In genomic region chr3:105716353-105717000, GRCm38 (mm10) we compare ENCODE assay signal across 11 mouse cellular contexts. TPM values are rescaled to one million over a fixed set of nuclear protein-coding genes. Genes with fewer than 3 reads are reported as not detected.
DNase-seq lines count a peak whose midpoint lies in the region; ATAC-seq and TF ChIP-seq lines count a peak whose summit lies in the region.
"Had no signal": no experiment of that assay in that cellular context is flagged by ENCODE, and none has a peak within 500 bp of the region (broad histone marks: within the 10 kb centered on the region; RNA-seq: fewer than 3 reads in every experiment).

No protein-coding gene starts in this region.

- H3K9ac ChIP-seq in liver, embryonic 11.5 days (ENCODE audit: low read depth, low read length), result no peak overlapping the region
- H3K9ac ChIP-seq in liver, postnatal 0 days (replicated peaks), result no peak overlapping the region
- no peak overlapping the region for H3K9ac ChIP-seq in limb, embryonic 12.5 days (replicated peaks)
- H3K9ac ChIP-seq: liver, embryonic 15.5 days; neural tube, embryonic 12.5 days had no signal

- H3K4me2 ChIP-seq in liver, embryonic 11.5 days, result no peak overlapping the region
- no peak overlapping the region for H3K4me2 ChIP-seq in liver, postnatal 0 days (ENCODE audit: low read depth, low read length)
- no peak overlapping the region for H3K4me2 ChIP-seq in limb, embryonic 12.5 days
- H3K4me2 ChIP-seq: liver, embryonic 15.5 days; neural tube, embryonic 12.5 days had no signal

- 64% methylated on average over 18 of the region's 18 CpGs for WGBS in liver, embryonic 11.5 days
- 64% methylated on average over 18 of the region's 18 CpGs for WGBS in liver, postnatal 0 days (ENCODE audit: insufficient replicate concordance)
- WGBS in embryonic facial prominence, embryonic 10.5 days, result 60% methylated on average over 18 of the region's 18 CpGs
- 63% methylated on average over 18 of the region's 18 CpGs for WGBS in limb, embryonic 12.5 days

- TF ChIP-seq CTCF in gastrocnemius, adult 2 months (IDR thresholded peaks at IDR 0.05), result no peak
- no peak for TF ChIP-seq CTCF in liver, postnatal 0 days (IDR thresholded peaks at IDR 0.05; ENCODE audit: low read depth)

- peak overlapping the region; percentile 9; the same call in 1 of the 2 replicates for H3K4me3 ChIP-seq in gastrocnemius, adult 2 months
- H3K4me3 ChIP-seq in liver, embryonic 11.5 days (ENCODE audit: low read depth, low read length), result no peak overlapping the region
- no peak overlapping the region for H3K4me3 ChIP-seq in liver, postnatal 0 days (ENCODE audit: low read depth, low read length)
- H3K4me3 ChIP-seq in embryonic facial prominence, embryonic 10.5 days, result no peak overlapping the region
- H3K4me3 ChIP-seq in limb, embryonic 12.5 days (replicated peaks), result no peak overlapping the region
- H3K4me3 ChIP-seq: liver, embryonic 15.5 days; neural tube, embryonic 12.5 days had no signal

- no peaks in the 10 kb centered on the region for H3K36me3 ChIP-seq in liver, embryonic 11.5 days (ENCODE audit: control insufficient read depth, insufficient read depth, low read length)
- H3K36me3 ChIP-seq in liver, postnatal 0 days (replicated peaks; ENCODE audit: insufficient read depth, low read length), result no peaks in the 10 kb centered on the region
- H3K36me3 ChIP-seq in embryonic facial prominence, embryonic 10.5 days (replicated peaks), result no peaks in the 10 kb centered on the region
- H3K36me3 ChIP-seq in limb, embryonic 12.5 days, result no peaks in the 10 kb centered on the region
- H3K36me3 ChIP-seq: liver, embryonic 15.5 days; neural tube, embryonic 12.5 days had no signal

- ATAC-seq in liver, embryonic 11.5 days (replicated peaks; ENCODE audit: low FRiP score), result no peak
- ATAC-seq in liver, postnatal 0 days, result no peak
- ATAC-seq in limb, embryonic 12.5 days (ENCODE audit: insufficient number of reproducible peaks, insufficient read depth, low FRiP score, low TSS enrichment, low read depth), result no peak

- intact Hi-C loops in gastrocnemius, adult 2 months (cut with DNase I), result no loop called here

- no peaks in the 10 kb centered on the region for H3K4me1 ChIP-seq in liver, embryonic 11.5 days (replicated peaks; ENCODE audit: control insufficient read depth, insufficient read depth, low read length)
- 0 out of 2 replicates have a peak, but pooled peaks cover 4% of the 10 kb centered on the region for H3K4me1 ChIP-seq in liver, postnatal 0 days (ENCODE audit: insufficient read depth)
- peaks cover 69% of the 10 kb centered on the region for H3K4me1 ChIP-seq in embryonic facial prominence, embryonic 10.5 days
- peaks cover 27% of the 10 kb centered on the region for H3K4me1 ChIP-seq in limb, embryonic 12.5 days (replicated peaks)

- TF ChIP-seq EP300 in liver, postnatal 0 days (IDR thresholded peaks at IDR 0.05; ENCODE audit: low read depth), result no peak

- peak overlapping the region; percentile 93 for H3K27ac ChIP-seq in gastrocnemius, adult 2 months
- no peak overlapping the region for H3K27ac ChIP-seq in liver, embryonic 11.5 days (ENCODE audit: low read depth, low read length)
- H3K27ac ChIP-seq in liver, postnatal 0 days (ENCODE audit: low read depth), result no peak overlapping the region
- H3K27ac ChIP-seq in embryonic facial prominence, embryonic 10.5 days (replicated peaks), result peak overlapping the region; percentile 63
- H3K27ac ChIP-seq in limb, embryonic 12.5 days, result peak overlapping the region; percentile 23; the same call in 1 of the 2 replicates
- H3K27ac ChIP-seq: liver, embryonic 15.5 days; neural tube, embryonic 12.5 days had no signal

- H3K27me3 ChIP-seq in liver, embryonic 11.5 days (replicated peaks; ENCODE audit: control insufficient read depth, insufficient read depth, low read length), result no peaks in the 10 kb centered on the region
- no peaks in the 10 kb centered on the region for H3K27me3 ChIP-seq in liver, postnatal 0 days (ENCODE audit: insufficient read depth, low read length)
- H3K27me3 ChIP-seq in embryonic facial prominence, embryonic 10.5 days (replicated peaks; ENCODE audit: low read depth, poor library complexity, severe bottlenecking), result 0 out of 2 replicates have a peak, but pooled peaks cover 3% of the 10 kb centered on the region
- no peaks in the 10 kb centered on the region for H3K27me3 ChIP-seq in limb, embryonic 12.5 days
- H3K27me3 ChIP-seq: neural tube, embryonic 12.5 days had no signal

- no peaks in the 10 kb centered on the region for H3K9me3 ChIP-seq in liver, embryonic 11.5 days (ENCODE audit: control insufficient read depth, low read length)
- no peaks in the 10 kb centered on the region for H3K9me3 ChIP-seq in liver, postnatal 0 days (ENCODE audit: low read length)
- no peaks in the 10 kb centered on the region for H3K9me3 ChIP-seq in embryonic facial prominence, embryonic 10.5 days
- H3K9me3 ChIP-seq in limb, embryonic 12.5 days, result no peaks in the 10 kb centered on the region
- H3K9me3 ChIP-seq: liver, embryonic 15.5 days; neural tube, embryonic 12.5 days had no signal

- DNase-seq in gastrocnemius, adult 2 months, result peak; percentile 56
- no peak for DNase-seq in gastrocnemius, adult 18-20 months (ENCODE audit: low spot score)
- peak; percentile 29 for DNase-seq in liver, embryonic 11.5 days (ENCODE audit: low spot score)
- no peak for DNase-seq in liver, postnatal 0 days
- no peak for DNase-seq in embryonic facial prominence, embryonic 10.5 days (ENCODE audit: low spot score)
- no peak for DNase-seq in testis, postnatal 14 days (ENCODE audit: low spot score)
- no peak for DNase-seq in spleen, adult 12 weeks (ENCODE audit: low spot score)
- DNase-seq: kidney, adult 8-10 months had no signal

RNA-seq across cellular contexts. Expression of gene Inka2, which starts 12.1 kb away (rescaled TPM):
- total RNA-seq in gastrocnemius, adult 2 months (2021), result 1 to 10 TPM; 2.9 to 4.5 TPM
- 1 to 10 TPM; 2.4 to 2.7 TPM for total RNA-seq in gastrocnemius, adult 18-20 months (2021)
- 0.23 and 0.36 TPM in 2 replicates for polyA plus RNA-seq in liver, embryonic 11.5 days (2014; fragmentation: Nextera tagmentation; extraction: Ambion mirVana)
- polyA plus RNA-seq in liver, postnatal 0 days (2015; fragmentation: Nextera tagmentation; extraction: Ambion mirVana), result 0.13 and 0.17 TPM in 2 replicates
- polyA plus RNA-seq in embryonic facial prominence, embryonic 10.5 days (2016; fragmentation: Nextera tagmentation; extraction: Ambion mirVana), result 3.4 and 3.6 TPM in 2 replicates
- polyA plus RNA-seq in limb, embryonic 12.5 days (2016; fragmentation: Nextera tagmentation; extraction: Ambion mirVana), result 1.6 and 1.8 TPM in 2 replicates

RNA-seq across cellular contexts. Expression of gene Ddx20, which starts 29.1 kb away (rescaled TPM):
- total RNA-seq in gastrocnemius, adult 2 months (2021), result 10 to 100 TPM; 10.7 to 10.9 TPM
- total RNA-seq in gastrocnemius, adult 18-20 months (2021), result 10 to 100 TPM in 1 of 2 experiments, 1 to 10 TPM in 1; 8.7 to 11.0 TPM
- 41.0 and 45.9 TPM in 2 replicates for polyA plus RNA-seq in liver, embryonic 11.5 days (2014; fragmentation: Nextera tagmentation; extraction: Ambion mirVana)
- polyA plus RNA-seq in liver, postnatal 0 days (2015; fragmentation: Nextera tagmentation; extraction: Ambion mirVana), result 9.7 and 9.8 TPM in 2 replicates
- polyA plus RNA-seq in embryonic facial prominence, embryonic 10.5 days (2016; fragmentation: Nextera tagmentation; extraction: Ambion mirVana), result 51.7 and 54.6 TPM in 2 replicates
- 47.4 and 47.5 TPM in 2 replicates for polyA plus RNA-seq in limb, embryonic 12.5 days (2016; fragmentation: Nextera tagmentation; extraction: Ambion mirVana)

Comparison
In these comparisons a context has a peak if more than half of its experiments do, and no peak if none do; other contexts are left out.
1. DNase-seq: peak in gastrocnemius, adult 2 months (single experiment) and liver, embryonic 11.5 days (single experiment); none in gastrocnemius, adult 18-20 months (single experiment), liver, postnatal 0 days (single experiment), embryonic facial prominence, embryonic 10.5 days (single experiment), testis, postnatal 14 days (single experiment) and spleen, adult 12 weeks (single experiment).
2. H3K27ac ChIP-seq: peak in gastrocnemius, adult 2 months (single experiment), embryonic facial prominence, embryonic 10.5 days (single experiment) and limb, embryonic 12.5 days (single experiment); none in liver, embryonic 11.5 days (single experiment) and liver, postnatal 0 days (single experiment).